Mouse (Mus musculus): ENCODE measurements around the gene Pou6f2. TPM values are rescaled to one million over a fixed set of nuclear protein-coding genes. Genes with fewer than 3 reads are reported as not detected.

Gene Pou6f2
- polyA plus RNA-seq, 1 experiment, result not detected

DNA sequence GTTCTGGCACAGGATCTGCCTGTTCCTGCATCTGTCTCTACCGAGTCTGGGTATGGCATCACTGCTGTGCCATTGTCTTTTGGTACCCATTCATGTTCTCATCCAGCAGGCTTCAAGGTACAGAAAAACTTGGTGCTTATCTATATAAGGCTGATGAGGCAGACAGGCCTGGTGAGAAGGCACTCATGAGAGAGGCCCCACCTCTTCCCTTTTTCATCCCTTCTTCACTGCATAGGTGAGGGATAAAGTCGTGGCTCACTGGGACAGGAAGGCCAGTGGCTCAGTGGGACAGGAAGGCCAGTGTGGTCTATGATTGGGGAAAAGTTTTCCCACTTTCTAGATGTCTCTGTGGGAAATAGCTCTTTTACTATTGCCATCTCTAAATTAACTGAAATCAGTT is 263.8 kb downstream of the Pou6f2 start:
- Histone ChIP-seq H3K27ac (ENCODE audit: insufficient read depth, low read length) (no peak overlapping the region), H3K4me1 (ENCODE audit: control insufficient read depth, insufficient read depth, low read length) (no peaks in the 10 kb centered on the region)
- TF ChIP-seq CTCF (IDR thresholded peaks at IDR 0.05; ENCODE audit: borderline replicate concordance, insufficient read depth, low read length) (no peak), POLR2A (IDR thresholded peaks at IDR 0.05; ENCODE audit: low read depth, low read length) (no peak)

GRCm38 (mm10) chr13:18133193-18133592 is 264.3 kb downstream of the Pou6f2 start:
- TF ChIP-seq POLR2A (IDR thresholded peaks at IDR 0.05; ENCODE audit: low read depth, low read length) (no peak), CTCF (IDR thresholded peaks at IDR 0.05; ENCODE audit: borderline replicate concordance, insufficient read depth, low read length) (no peak)
- Histone ChIP-seq H3K27ac (ENCODE audit: insufficient read depth, low read length) (no peak overlapping the region), H3K4me1 (ENCODE audit: control insufficient read depth, insufficient read depth, low read length) (no peaks in the 10 kb centered on the region), H3K4me3 (ENCODE audit: insufficient read depth, low read length) (no peak overlapping the region)

More for the DNA sequence above, 263.8 kb downstream of the Pou6f2 start:
- no peak overlapping the region for H3K4me3 ChIP-seq (ENCODE audit: insufficient read depth, low read length)

DNA sequence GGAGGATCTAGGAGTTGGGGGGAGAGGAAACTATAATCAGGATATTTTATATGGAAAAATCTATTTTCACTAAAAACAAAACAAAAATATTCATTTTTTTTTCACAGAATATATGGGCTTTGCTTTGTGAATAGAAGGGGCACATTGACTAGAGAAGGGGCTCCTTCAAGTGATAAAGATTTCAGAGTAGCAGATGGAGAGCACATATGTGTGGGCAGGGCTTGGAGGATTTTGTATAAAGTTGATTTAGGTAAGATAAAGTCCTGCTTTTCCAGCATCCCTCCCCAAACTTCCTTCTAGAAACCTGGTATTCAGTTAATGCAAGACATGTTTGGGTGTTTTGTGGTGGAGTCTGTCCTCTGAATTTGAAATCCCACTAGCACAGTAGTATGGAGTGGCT is 266.2 kb downstream of the Pou6f2 start:
- no peak overlapping the region for H3K4me3 ChIP-seq (ENCODE audit: insufficient read depth, low read length)
- H3K4me1 ChIP-seq (ENCODE audit: control insufficient read depth, insufficient read depth, low read length), result no peaks in the 10 kb centered on the region
- H3K27ac ChIP-seq (ENCODE audit: insufficient read depth, low read length), result no peak overlapping the region
- no peak for TF ChIP-seq CTCF (IDR thresholded peaks at IDR 0.05; ENCODE audit: borderline replicate concordance, insufficient read depth, low read length)
- no peak for TF ChIP-seq POLR2A (IDR thresholded peaks at IDR 0.05; ENCODE audit: low read depth, low read length)

DNA sequence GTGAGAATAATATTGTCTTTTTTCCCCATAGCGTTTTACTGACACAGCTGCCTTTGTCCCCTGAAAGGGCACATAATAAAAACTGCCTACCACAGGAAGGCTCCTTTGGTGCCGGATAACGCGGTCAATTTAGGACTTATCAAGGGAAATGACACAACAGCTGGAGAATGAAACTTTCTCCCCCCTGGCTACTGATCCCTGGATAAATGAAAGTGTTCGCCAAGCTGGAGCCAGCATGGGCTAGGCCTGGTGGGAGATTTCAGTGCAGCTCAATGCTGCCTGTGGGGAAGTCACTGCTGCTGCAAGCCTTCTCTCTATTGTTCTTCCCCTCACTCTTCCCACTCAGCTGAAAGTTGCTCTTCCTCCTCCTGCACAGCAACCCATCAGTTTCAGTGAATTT is 267.8 kb downstream of the Pou6f2 start:
- Histone ChIP-seq H3K27ac (ENCODE audit: insufficient read depth, low read length) (no peak overlapping the region), H3K4me3 (ENCODE audit: insufficient read depth, low read length) (no peak overlapping the region)
- TF ChIP-seq POLR2A (IDR thresholded peaks at IDR 0.05; ENCODE audit: low read depth, low read length), result no peak

GRCm38 (mm10) chr13:18128826-18129225 is 268.7 kb downstream of the Pou6f2 start:
- no peaks in the 10 kb centered on the region for H3K4me1 ChIP-seq (ENCODE audit: control insufficient read depth, insufficient read depth, low read length)
- no peak overlapping the region for H3K4me3 ChIP-seq (ENCODE audit: insufficient read depth, low read length)
- no peak overlapping the region for H3K27ac ChIP-seq (ENCODE audit: insufficient read depth, low read length)
- TF ChIP-seq CTCF (IDR thresholded peaks at IDR 0.05; ENCODE audit: borderline replicate concordance, insufficient read depth, low read length) (no peak), POLR2A (IDR thresholded peaks at IDR 0.05; ENCODE audit: low read depth, low read length) (no peak)

More for the DNA sequence above, 267.8 kb downstream of the Pou6f2 start:
- H3K4me1 ChIP-seq (ENCODE audit: control insufficient read depth, insufficient read depth, low read length), result no peaks in the 10 kb centered on the region

- H3K27ac ChIP-seq (ENCODE audit: insufficient read depth, low read length), result no peak overlapping the region
- no peak overlapping the region for H3K4me3 ChIP-seq (ENCODE audit: insufficient read depth, low read length)
- TF ChIP-seq CTCF (IDR thresholded peaks at IDR 0.05; ENCODE audit: borderline replicate concordance, insufficient read depth, low read length), result no peak
- TF ChIP-seq POLR2A (IDR thresholded peaks at IDR 0.05; ENCODE audit: low read depth, low read length), result no peak
- no peaks in the 10 kb centered on the region for H3K4me1 ChIP-seq (ENCODE audit: control insufficient read depth, insufficient read depth, low read length)
Measured at GRCm38 (mm10) chr13:18128053-18128452, 269.4 kb downstream of the Pou6f2 start.

- no peaks in the 10 kb centered on the region for H3K4me1 ChIP-seq (ENCODE audit: control insufficient read depth, insufficient read depth, low read length)
- no peak for TF ChIP-seq CTCF (IDR thresholded peaks at IDR 0.05; ENCODE audit: borderline replicate concordance, insufficient read depth, low read length)
- TF ChIP-seq POLR2A (IDR thresholded peaks at IDR 0.05; ENCODE audit: low read depth, low read length), result no peak
- no peak overlapping the region for H3K27ac ChIP-seq (ENCODE audit: insufficient read depth, low read length)
- no peak overlapping the region for H3K4me3 ChIP-seq (ENCODE audit: insufficient read depth, low read length)
Measured at GRCm38 (mm10) chr13:18126111-18126510, 271.4 kb downstream of the Pou6f2 start.

- no peaks in the 10 kb centered on the region for H3K4me1 ChIP-seq (ENCODE audit: control insufficient read depth, insufficient read depth, low read length)
- H3K4me3 ChIP-seq (ENCODE audit: insufficient read depth, low read length), result no peak overlapping the region
- TF ChIP-seq CTCF (IDR thresholded peaks at IDR 0.05; ENCODE audit: borderline replicate concordance, insufficient read depth, low read length), result no peak
- no peak for TF ChIP-seq POLR2A (IDR thresholded peaks at IDR 0.05; ENCODE audit: low read depth, low read length)
- H3K27ac ChIP-seq (ENCODE audit: insufficient read depth, low read length), result no peak overlapping the region
Measured at GRCm38 (mm10) chr13:18125226-18126000, 272.1 kb downstream of the Pou6f2 start.

DNA sequence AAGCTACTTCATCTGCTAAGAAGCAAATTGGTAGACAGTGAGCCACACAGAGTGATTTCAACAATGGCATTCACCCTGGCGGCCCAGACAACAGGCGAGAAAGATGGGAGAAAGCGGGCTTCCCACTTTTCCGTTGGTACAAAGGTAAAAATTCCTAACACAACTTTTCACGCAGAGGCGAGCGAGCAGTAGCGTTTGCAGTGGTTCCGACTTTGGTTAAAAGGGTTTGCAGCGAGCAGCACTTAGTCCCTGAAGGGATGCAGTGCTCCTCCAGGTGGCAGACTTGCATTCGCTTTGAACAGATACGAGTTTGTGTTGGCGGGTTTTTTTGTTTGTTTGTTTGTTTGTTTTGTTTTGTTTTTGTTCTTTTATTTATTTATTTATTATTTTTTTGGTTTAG is 273.1 kb downstream of the Pou6f2 start:
- Histone ChIP-seq H3K4me1 (ENCODE audit: control insufficient read depth, insufficient read depth, low read length) (no peaks in the 10 kb centered on the region), H3K4me3 (ENCODE audit: insufficient read depth, low read length) (no peak overlapping the region), H3K27ac (ENCODE audit: insufficient read depth, low read length) (no peak overlapping the region)
- TF ChIP-seq POLR2A (IDR thresholded peaks at IDR 0.05; ENCODE audit: low read depth, low read length), result no peak
- TF ChIP-seq CTCF (IDR thresholded peaks at IDR 0.05; ENCODE audit: borderline replicate concordance, insufficient read depth, low read length), result peak; percentile 54; the same call in 1 of the 2 replicates

GRCm38 (mm10) chr13:18120406-18120805 is 277.1 kb downstream of the Pou6f2 start:
- no peak overlapping the region for H3K4me3 ChIP-seq (ENCODE audit: insufficient read depth, low read length)
- no peak overlapping the region for H3K27ac ChIP-seq (ENCODE audit: insufficient read depth, low read length)
- no peaks in the 10 kb centered on the region for H3K4me1 ChIP-seq (ENCODE audit: control insufficient read depth, insufficient read depth, low read length)
- TF ChIP-seq CTCF (IDR thresholded peaks at IDR 0.05; ENCODE audit: borderline replicate concordance, insufficient read depth, low read length) (no peak), POLR2A (IDR thresholded peaks at IDR 0.05; ENCODE audit: low read depth, low read length) (no peak)
